Mouse (Mus musculus) adrenal gland, adult 18-20 months (tissue): ENCODE results near the gene Bbof1. TPM values are rescaled to one million over a fixed set of nuclear protein-coding genes. Genes with fewer than 3 reads are reported as not detected.

Experiments used
- DNase-seq, 2 experiments: peaks; one replicate each; pipeline ENCODE4 v3.0.0; 2021 to 2022; ENCODE audit warnings: low spot score in 2 of 2
- total RNA-seq, 2 experiments: library from RNA; stranded (reverse); gene quantifications; 1 replicate in 1 of 2; 2 replicates in 1 of 2; pipeline ENCODE4 v1.2.3; 2021

The Bbof1 gene
- total RNA-seq, 2 experiments from 2014 or later = 1.4 to 1.5 TPM

DNA sequence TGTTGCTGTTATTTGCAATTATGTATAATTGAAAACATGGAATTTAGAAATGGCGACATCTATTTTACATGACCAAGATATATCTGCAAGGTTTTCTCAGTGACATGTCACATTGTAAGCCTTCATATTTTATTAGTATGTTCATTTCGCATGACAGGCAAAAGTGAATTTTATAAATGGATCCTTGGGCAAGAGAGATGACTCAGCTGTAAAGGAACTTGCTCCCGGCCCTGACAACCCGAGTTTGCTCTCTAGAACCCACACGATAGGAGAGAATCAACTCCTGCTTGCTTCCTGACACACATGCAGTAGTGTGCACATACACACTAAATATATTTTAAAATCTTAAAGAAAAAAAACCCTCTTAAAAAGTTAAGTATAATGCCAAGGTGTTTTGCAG, 52.5 kb downstream of the Bbof1 start:
- DNase-seq = no peak

DNA sequence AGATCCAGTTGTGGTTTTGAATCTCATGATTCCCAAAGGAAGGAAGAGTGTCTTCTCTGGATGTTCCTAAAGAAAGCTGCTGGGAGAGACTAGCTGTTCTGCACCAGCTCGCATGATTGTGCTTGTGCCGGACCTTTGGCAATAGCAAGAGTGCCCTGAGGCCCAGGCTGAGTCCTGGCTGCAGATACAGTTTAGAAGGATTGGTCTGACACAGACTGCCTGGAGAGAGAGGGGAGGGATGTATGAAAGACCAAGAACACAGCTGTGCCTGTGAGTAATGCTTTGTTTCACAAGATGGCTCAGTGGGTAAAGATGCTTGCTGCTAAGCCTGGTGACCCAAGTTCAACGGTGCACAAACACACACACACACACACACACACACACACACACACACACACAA, 54.0 kb downstream of the Bbof1 start:
- no peak for DNase-seq

DNA sequence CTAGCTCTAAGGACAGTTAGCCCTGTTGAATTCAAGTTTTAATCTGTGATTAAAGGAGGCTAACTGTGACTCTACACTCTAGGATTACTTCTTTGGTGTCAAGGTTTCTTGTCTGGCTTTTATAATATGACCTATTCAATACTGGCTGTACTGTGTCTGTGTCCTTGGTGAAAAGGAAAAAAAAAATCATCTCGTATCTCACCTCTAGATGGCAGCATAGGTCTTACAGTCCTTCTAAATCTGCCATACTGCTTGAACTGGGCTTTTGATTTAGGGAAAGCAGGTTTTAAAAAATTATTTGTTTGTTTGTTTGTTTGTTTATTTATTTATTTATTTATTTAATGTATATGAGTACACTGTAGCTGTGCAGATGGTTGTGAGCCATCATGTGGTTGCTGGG, 59.8 kb downstream of the Bbof1 start:
- DNase-seq = no peak

DNA sequence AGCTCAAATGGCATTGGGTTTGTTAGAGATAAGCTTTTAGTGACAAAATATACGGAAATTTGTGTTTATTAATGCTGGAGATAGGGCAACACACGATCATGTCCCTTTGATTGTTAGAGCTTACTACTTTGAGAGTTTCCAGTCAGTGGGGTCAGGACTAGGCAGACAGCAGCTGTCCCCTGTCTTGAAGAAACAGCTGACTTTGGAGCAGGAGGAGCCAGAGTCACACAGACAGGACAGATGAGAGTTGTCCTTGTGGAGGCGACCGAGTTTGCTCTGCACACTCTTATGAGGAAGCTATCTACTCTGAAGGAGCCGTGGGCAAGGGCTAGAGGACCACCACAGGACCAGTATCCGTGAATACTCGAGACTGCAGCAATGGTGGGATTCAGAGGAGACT, 70.1 kb downstream of the Bbof1 start:
- DNase-seq = no peak

DNA sequence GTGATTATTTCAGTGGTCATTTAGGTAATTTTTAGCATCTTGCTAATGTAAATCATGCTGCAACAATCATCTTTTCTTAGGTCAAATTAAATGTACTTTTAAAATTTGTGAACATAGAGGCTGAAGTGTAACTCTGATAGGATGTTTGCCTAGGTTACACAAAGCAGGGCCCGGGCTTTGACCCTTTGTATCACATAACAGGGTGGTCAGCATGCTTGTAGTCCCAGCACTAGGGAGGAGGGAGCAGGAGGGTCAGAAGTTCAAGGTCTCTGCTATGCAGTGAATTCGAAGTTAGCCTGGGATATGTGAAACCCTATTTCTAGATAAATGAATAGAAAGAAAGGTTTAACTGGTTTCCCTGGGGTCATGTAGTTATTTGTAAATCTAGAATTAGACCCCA, 72.4 kb downstream of the Bbof1 start:
- no peak for DNase-seq

DNA sequence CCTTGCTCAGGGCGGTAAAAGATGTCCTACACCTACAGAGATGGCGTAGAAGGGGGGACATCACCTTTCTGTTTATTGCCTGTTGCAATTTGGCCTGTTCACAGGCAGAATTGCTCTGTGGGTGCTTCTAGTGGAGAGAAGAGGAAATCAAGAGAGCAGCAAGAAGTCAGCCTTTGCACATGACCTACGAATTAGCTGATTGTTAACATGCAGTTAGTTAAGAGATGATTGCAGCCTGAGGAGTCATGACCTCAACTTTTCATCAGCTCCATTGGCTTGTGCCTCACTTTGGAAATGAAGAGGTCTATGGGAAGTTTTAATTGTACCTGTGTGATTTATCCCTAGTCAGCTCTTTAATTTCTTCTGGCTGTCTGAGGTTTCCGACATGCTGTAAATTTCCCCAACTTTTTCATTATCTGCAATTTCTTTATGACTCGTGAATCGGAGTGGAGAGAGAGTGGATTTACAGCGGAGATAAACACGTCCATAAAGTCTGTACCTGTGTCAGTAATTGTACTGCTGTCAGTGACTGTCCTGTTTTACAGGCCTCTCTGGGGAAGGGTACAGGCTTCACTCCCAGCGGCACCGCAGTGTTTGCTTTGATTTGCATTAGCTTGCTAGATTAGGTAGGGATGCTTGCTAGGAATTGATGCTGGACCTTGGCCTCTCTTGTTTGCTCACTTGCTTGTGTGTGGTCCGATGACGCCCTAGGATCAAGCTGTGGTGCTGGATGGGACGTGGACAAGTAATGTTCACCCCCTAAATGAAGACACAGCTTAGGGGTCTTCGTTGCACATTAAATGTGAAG, 74.1 kb downstream of the Bbof1 start:
- no peak for DNase-seq

DNA sequence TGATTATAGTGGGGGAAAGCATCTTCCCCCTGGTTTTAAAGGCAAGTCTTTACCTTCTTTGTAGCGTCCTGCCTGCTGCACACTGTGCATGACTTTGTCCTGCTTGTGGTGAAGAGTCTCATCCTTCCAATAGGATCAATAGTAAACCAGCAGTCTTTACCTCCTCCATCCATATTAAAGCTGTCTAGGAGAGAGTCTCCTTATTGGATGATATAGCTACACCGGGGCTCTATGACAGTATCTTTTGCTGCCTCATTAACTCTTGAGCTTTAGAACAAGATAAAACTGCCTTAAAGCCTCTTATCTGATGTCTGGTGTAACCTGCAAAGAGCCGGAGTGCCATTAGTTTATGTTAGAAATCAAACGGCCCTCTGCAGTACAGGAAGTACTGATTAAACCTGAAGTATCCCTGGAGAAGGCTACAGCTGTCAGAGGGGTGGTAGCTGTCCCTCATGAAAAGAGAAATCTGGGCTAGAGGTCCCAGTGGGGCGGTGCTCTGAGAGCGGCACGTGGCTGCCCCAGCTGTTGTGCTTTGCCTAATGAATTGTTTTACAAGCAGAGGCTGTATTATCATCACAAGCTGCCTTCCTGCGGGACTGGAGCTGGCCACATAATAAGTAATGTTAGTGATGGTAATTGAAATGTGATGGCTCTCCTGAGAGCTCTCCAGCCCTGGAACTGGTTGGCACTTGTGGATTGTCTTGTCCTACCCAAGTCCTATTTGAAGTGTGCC, 78.6 kb downstream of the Bbof1 start:
- DNase-seq = no peak

Other genes with a start within 250 kb of the Bbof1 start
- 10 to 100 TPM; 17.5 to 20.6 TPM for gene Elmsan1, start 190.2 kb upstream of the Bbof1 start, total RNA-seq
- 100 to 1,000 TPM in 1 of 2 experiments, 10 to 100 TPM in 1; 82.5 to 110 TPM for gene Ptgr2, start 123.8 kb upstream of the Bbof1 start, total RNA-seq
- 10 to 100 TPM; 31.9 to 40.8 TPM for gene Zfp410, start 92.2 kb upstream of the Bbof1 start, total RNA-seq
- 10 to 100 TPM; 67.4 to 80.8 TPM for gene Coq6, start 47.4 kb upstream of the Bbof1 start, total RNA-seq
- gene Fam161b, start 47.2 kb upstream of the Bbof1 start, total RNA-seq = 1 to 10 TPM; 3.2 to 4.5 TPM
- 100 to 1,000 TPM in 1 of 2 experiments, 10 to 100 TPM in 1; 77.4 to 111 TPM for gene Entpd5, start within 50 bp of the Bbof1 start, total RNA-seq
- gene Rnf113a2, start 8.1 kb downstream of the Bbof1 start, total RNA-seq = 10 to 100 TPM; 14.3 to 20.2 TPM
- gene Aldh6a1, start 41.9 kb downstream of the Bbof1 start, total RNA-seq = 100 to 1,000 TPM; 209 to 223 TPM
- 10 to 100 TPM; 15.6 to 15.9 TPM for gene Lin52, start 42.4 kb downstream of the Bbof1 start, total RNA-seq
- not detected for gene Vsx2, start 160.7 kb downstream of the Bbof1 start, total RNA-seq
- 10 to 100 TPM; 11.8 to 12.1 TPM for gene Abcd4, start 208.3 kb downstream of the Bbof1 start, total RNA-seq
- gene Vrtn, start 231.9 kb downstream of the Bbof1 start, total RNA-seq = not detected